In the genomic region with DNA sequence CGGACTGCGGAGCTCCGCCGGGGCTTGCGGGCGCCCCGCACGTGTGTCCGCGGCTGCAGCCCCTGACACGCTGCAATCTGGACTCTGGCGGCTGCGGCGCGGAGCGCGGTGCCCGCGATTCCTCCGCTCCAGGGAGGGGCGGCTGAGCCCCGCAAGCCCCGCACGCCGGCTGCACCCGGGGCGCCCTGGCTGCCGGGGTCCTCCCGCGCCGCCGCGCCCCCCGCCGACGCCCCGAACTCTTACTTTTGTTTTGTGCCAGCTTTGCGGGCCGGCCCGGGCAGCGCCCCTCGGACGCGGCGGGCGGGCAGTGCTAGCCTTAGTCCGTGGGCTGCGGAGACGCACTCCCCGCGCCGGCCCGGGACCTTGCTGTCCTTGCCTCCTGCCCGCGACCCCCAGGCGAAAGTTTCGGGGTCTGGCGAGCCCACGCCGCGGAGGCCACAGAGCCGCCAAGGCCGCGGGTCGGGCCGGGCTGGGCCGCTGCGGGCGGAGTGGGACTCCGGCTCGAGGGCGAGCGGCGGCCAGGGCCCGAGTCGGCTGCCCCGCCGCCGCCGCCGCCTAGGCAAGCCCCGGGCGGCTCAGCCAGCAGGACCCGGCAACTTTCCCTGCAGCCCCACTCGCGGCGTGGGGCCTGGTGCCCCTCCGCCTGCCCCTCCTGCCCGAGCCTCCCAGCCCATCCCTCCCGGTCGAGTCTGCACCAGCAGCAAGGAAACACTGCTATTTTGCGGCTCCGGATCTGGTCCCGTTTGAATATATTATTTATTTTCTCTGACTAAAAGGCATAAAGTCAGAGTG, we compare ENCODE assay signal across 8 mouse cellular contexts. TPM values are rescaled to one million over a fixed set of nuclear protein-coding genes. Genes with fewer than 3 reads are reported as not detected.
DNase-seq lines count a peak whose midpoint lies in the region; ATAC-seq and TF ChIP-seq lines count a peak whose summit lies in the region.

No protein-coding gene starts in this region.

- peak overlapping the region; percentile 95 for H3K27ac ChIP-seq in lung, embryonic 15.5 days
- no peak overlapping the region for H3K27ac ChIP-seq in bone marrow macrophage, adult 2 months (ENCODE audit: insufficient read depth, low read depth, low read length)
- peak overlapping the region; percentile 95 for H3K27ac ChIP-seq in forebrain, embryonic 10.5 days
- H3K27ac ChIP-seq in hindbrain, embryonic 15.5 days (replicated peaks): peak overlapping the region; percentile 89
- peak overlapping the region; percentile 98 for H3K27ac ChIP-seq in stomach, embryonic 14.5 days (ENCODE audit: low read length)

- no peak for TF ChIP-seq POLR2A in bone marrow macrophage, adult 2 months (IDR thresholded peaks at IDR 0.05; ENCODE audit: borderline replicate concordance, low read depth, low read length)

- H3K4me2 ChIP-seq in lung, embryonic 15.5 days: peak overlapping the region; percentile 76
- peak overlapping the region; percentile 86 for H3K4me2 ChIP-seq in hindbrain, embryonic 15.5 days
- peak overlapping the region; percentile 77 for H3K4me2 ChIP-seq in stomach, embryonic 14.5 days (replicated peaks; ENCODE audit: low read depth, low read length)

- H3K36me3 ChIP-seq in lung, embryonic 15.5 days: peaks cover 10% of the 10 kb centered on the region
- H3K36me3 ChIP-seq in forebrain, embryonic 10.5 days (replicated peaks): peaks cover 11% of the 10 kb centered on the region
- H3K36me3 ChIP-seq in hindbrain, embryonic 15.5 days: no peaks in the 10 kb centered on the region
- H3K36me3 ChIP-seq in stomach, embryonic 14.5 days (ENCODE audit: control insufficient read depth, insufficient read depth, low read length): peaks cover 3% of the 10 kb centered on the region; the same call in 1 of the 2 replicates

- peak overlapping the region; percentile 98 for H3K9ac ChIP-seq in lung, embryonic 15.5 days
- H3K9ac ChIP-seq in hindbrain, embryonic 15.5 days: peak overlapping the region; percentile 69
- H3K9ac ChIP-seq in stomach, embryonic 14.5 days (replicated peaks; ENCODE audit: low read depth, low read length): peak overlapping the region; percentile 100

- no peaks in the 10 kb centered on the region for H3K9me3 ChIP-seq in lung, embryonic 15.5 days
- peaks cover 9% of the 10 kb centered on the region for H3K9me3 ChIP-seq in forebrain, embryonic 10.5 days
- H3K9me3 ChIP-seq in hindbrain, embryonic 15.5 days: no peaks in the 10 kb centered on the region
- H3K9me3 ChIP-seq in stomach, embryonic 14.5 days (ENCODE audit: control insufficient read depth, low read depth, low read length): no peaks in the 10 kb centered on the region

- DNase-seq in lung, postnatal 36 days: no peak
- peak; percentile 54 for DNase-seq in forebrain, embryonic 10.5 days (ENCODE audit: extremely low spot score, low spot score)
- DNase-seq in lung, postnatal 10 days: peak; percentile 52
- DNase-seq in left cerebral cortex, adult 11 months (ENCODE audit: low spot score): no peak

- H3K27me3 ChIP-seq in lung, embryonic 15.5 days: no peaks in the 10 kb centered on the region
- H3K27me3 ChIP-seq in forebrain, embryonic 10.5 days (ENCODE audit: poor library complexity, severe bottlenecking): peaks cover 98% of the 10 kb centered on the region
- 0 out of 2 replicates have a peak, but pooled peaks cover 3% of the 10 kb centered on the region for H3K27me3 ChIP-seq in hindbrain, embryonic 15.5 days
- H3K27me3 ChIP-seq in stomach, embryonic 14.5 days (ENCODE audit: control insufficient read depth, insufficient read depth, low read length): no peaks in the 10 kb centered on the region

- WGBS in lung, embryonic 15.5 days: under 1% methylated on average over 72 of the region's 94 CpGs
- under 1% methylated on average over 91 of the region's 94 CpGs for WGBS in forebrain, embryonic 10.5 days
- under 1% methylated on average over 91 of the region's 94 CpGs for WGBS in hindbrain, embryonic 15.5 days
- 1% methylated on average over 92 of the region's 94 CpGs for WGBS in stomach, embryonic 14.5 days

- ATAC-seq in lung, embryonic 15.5 days (ENCODE audit: borderline replicate concordance, extremely low read depth, low FRiP score, low TSS enrichment): peak; percentile 17; the same call in 1 of the 2 replicates
- no peak for ATAC-seq in hindbrain, embryonic 15.5 days (ENCODE audit: low FRiP score, low read depth)
- ATAC-seq in stomach, embryonic 14.5 days (ENCODE audit: insufficient number of reproducible peaks, insufficient read depth, low FRiP score, low read depth): no peak

- H3K4me3 ChIP-seq in lung, embryonic 15.5 days: peak overlapping the region; percentile 97
- peak overlapping the region; percentile 99 for H3K4me3 ChIP-seq in bone marrow macrophage, adult 2 months (ENCODE audit: insufficient read depth, low read length)
- H3K4me3 ChIP-seq in forebrain, embryonic 10.5 days: peak overlapping the region; percentile 81
- peak overlapping the region; percentile 78 for H3K4me3 ChIP-seq in hindbrain, embryonic 15.5 days
- peak overlapping the region; percentile 90 for H3K4me3 ChIP-seq in stomach, embryonic 14.5 days (ENCODE audit: low read depth, low read length)

- TF ChIP-seq CTCF in bone marrow macrophage, adult 2 months (IDR thresholded peaks at IDR 0.05; ENCODE audit: low read depth, low read length): no peak

- H3K4me1 ChIP-seq in lung, embryonic 15.5 days: peaks cover 27% of the 10 kb centered on the region
- peaks cover 23% of the 10 kb centered on the region for H3K4me1 ChIP-seq in bone marrow macrophage, adult 2 months (ENCODE audit: control insufficient read depth, insufficient read depth, low read length)
- H3K4me1 ChIP-seq in forebrain, embryonic 10.5 days: peaks cover 59% of the 10 kb centered on the region
- H3K4me1 ChIP-seq in hindbrain, embryonic 15.5 days (replicated peaks): peaks cover 24% of the 10 kb centered on the region
- H3K4me1 ChIP-seq in stomach, embryonic 14.5 days (ENCODE audit: control insufficient read depth, insufficient read depth, low read length): peaks cover 12% of the 10 kb centered on the region; the same call in 1 of the 2 replicates

RNA-seq across cellular contexts. Expression of a gene that starts 0.5 kb away (rescaled TPM):
- 0.44 and 0.99 TPM in 2 replicates for polyA plus RNA-seq in lung, embryonic 15.5 days (2015; fragmentation: Nextera tagmentation; extraction: Ambion mirVana)
- not detected in 2 replicates for polyA plus RNA-seq in bone marrow macrophage, adult 2 months (2012; ENCODE audit: insufficient read depth, insufficient read length, missing spikeins)
- polyA plus RNA-seq in forebrain, embryonic 10.5 days (2016; fragmentation: Nextera tagmentation; extraction: Ambion mirVana): 14.3 and 21.3 TPM in 2 replicates
- polyA plus RNA-seq in hindbrain, embryonic 15.5 days (2015; fragmentation: Nextera tagmentation; extraction: Ambion mirVana): 20.2 and 23.1 TPM in 2 replicates
- 5.7 and 6.3 TPM in 2 replicates for polyA plus RNA-seq in stomach, embryonic 14.5 days (2014; fragmentation: Nextera tagmentation; extraction: Ambion mirVana)

RNA-seq across cellular contexts. Expression of a gene that starts 5.9 kb away (rescaled TPM):
- 44.8 and 50.2 TPM in 2 replicates for polyA plus RNA-seq in lung, embryonic 15.5 days (2015; fragmentation: Nextera tagmentation; extraction: Ambion mirVana)
- polyA plus RNA-seq in bone marrow macrophage, adult 2 months (2012; ENCODE audit: insufficient read depth, insufficient read length, missing spikeins): 7.8 and 8.1 TPM in 2 replicates
- polyA plus RNA-seq in forebrain, embryonic 10.5 days (2016; fragmentation: Nextera tagmentation; extraction: Ambion mirVana): 10.9 and 17.6 TPM in 2 replicates
- 39.5 and 47.1 TPM in 2 replicates for polyA plus RNA-seq in hindbrain, embryonic 15.5 days (2015; fragmentation: Nextera tagmentation; extraction: Ambion mirVana)
- polyA plus RNA-seq in stomach, embryonic 14.5 days (2014; fragmentation: Nextera tagmentation; extraction: Ambion mirVana): 73.9 and 78.4 TPM in 2 replicates

Comparison
In these comparisons a context has a peak if more than half of its experiments do, and no peak if none do; other contexts are left out.
1. DNase-seq: peak in forebrain, embryonic 10.5 days (single experiment) and lung, postnatal 10 days (single experiment); none in lung, postnatal 36 days (single experiment) and left cerebral cortex, adult 11 months (single experiment).
2. Peak in every context shown above with its lines, with median percentiles within 50 percentile points of each other: H3K4me2 ChIP-seq, H3K4me3 ChIP-seq and H3K9ac ChIP-seq.